Mouse (Mus musculus) stomach, embryonic 16.5 days (tissue): ENCODE data around the gene Eif4g2. TPM values are rescaled to one million over a fixed set of nuclear protein-coding genes. Genes with fewer than 3 reads are reported as not detected.

ENCODE experiments used
- ATAC-seq: fragments of 200-750 bp; cut with Nextera tagmentation; 2 replicates; pipeline ENCODE4 v1.8.0; 2017; ENCODE audit warnings: moderate number of reproducible peaks, moderate TSS enrichment; ENCODE audit not compliant: insufficient read depth, low FRiP score
- H3K27ac ChIP-seq: fragments of 300-500 bp; sonication (generic); 2 replicates; pipeline ENCODE4 v1.5.1; 2014; ENCODE audit warnings: low read length
- H3K27me3 ChIP-seq: fragments of 300-500 bp; sonication (generic); 2 replicates; pipeline ENCODE4 v1.6.1; 2014; ENCODE audit warnings: low read length, control low read depth, mixed read lengths; ENCODE audit not compliant: control insufficient read depth, insufficient read depth
- H3K36me3 ChIP-seq: fragments of 300-500 bp; sonication (generic); 2 replicates; pipeline ENCODE4 v1.6.1; 2014; ENCODE audit warnings: low read length; ENCODE audit not compliant: control insufficient read depth, insufficient read depth
- H3K4me1 ChIP-seq: fragments of 300-500 bp; sonication (generic); 2 replicates; pipeline ENCODE4 v1.6.1; 2014; ENCODE audit warnings: low read length, control low read depth, mixed read lengths; ENCODE audit not compliant: control insufficient read depth, insufficient read depth
- H3K4me2 ChIP-seq: fragments of 300-500 bp; sonication (generic); 2 replicates; pipeline ENCODE4 v1.6.1; 2014; ENCODE audit warnings: low read depth, low read length, mixed read lengths
- H3K4me3 ChIP-seq: fragments of 300-500 bp; sonication (generic); replicated peaks from 2 replicates; pipeline ENCODE4 v1.5.1; 2014; ENCODE audit warnings: mild to moderate bottlenecking, low read length
- H3K9ac ChIP-seq: fragments of 300-500 bp; sonication (generic); 2 replicates; pipeline ENCODE4 v1.6.1; 2014; ENCODE audit warnings: low read length
- H3K9me3 ChIP-seq: fragments of 300-500 bp; sonication (generic); replicated peaks from 2 replicates; pipeline ENCODE4 v1.6.1; 2016; ENCODE audit warnings: low read length, control low read depth; ENCODE audit not compliant: control insufficient read depth
- WGBS: fragments of 180-500 bp; shearing (Covaris S2); extraction: QIAGEN DNeasy Blood & Tissue Kit; methylation state at CpG from one replicate; pipeline ENCODE4 v1.1.7; 2014; 5-methylcytosine and 5-hydroxymethylcytosine counted together
- polyA plus RNA-seq: library from polyadenylated mRNA; unstranded; fragments of >200 nt; fragmentation: Nextera tagmentation; extraction: Ambion mirVana; gene quantifications from 2 replicates; pipeline ENCODE4 v1.2.1, GENCODE M21; 2015

Eif4g2 gene
- polyA plus RNA-seq, 1 experiment from 2014 or later, result 678 TPM

DNA sequence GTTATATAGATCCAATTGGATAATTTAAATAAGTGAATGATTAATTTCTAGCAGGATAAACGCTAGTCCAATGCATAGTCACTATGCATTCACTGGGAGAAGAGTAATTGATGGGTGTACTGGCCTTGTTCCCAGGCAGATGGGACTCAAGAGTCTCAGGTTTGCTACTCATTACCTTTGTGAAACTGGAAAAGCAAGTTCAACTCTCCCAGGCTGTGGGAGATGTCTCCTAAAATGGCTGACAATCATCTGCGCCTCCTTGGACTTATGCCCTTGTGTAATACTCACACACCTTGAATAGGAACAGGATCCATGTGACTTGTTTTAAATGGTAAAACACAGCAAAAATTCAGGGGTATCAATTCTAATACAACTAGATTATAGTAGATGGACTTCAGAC, 26.3 kb upstream of the Eif4g2 start:
- 0 out of 2 replicates have a peak, but pooled peaks cover 4% of the 10 kb centered on the region for H3K36me3 ChIP-seq
- no peak overlapping the region for H3K4me2 ChIP-seq
- no peak overlapping the region for H3K9ac ChIP-seq
- no peaks in the 10 kb centered on the region for H3K27me3 ChIP-seq
- H3K4me1 ChIP-seq, result no peaks in the 10 kb centered on the region
- 76% methylated on average over 2 of the region's 2 CpGs for WGBS
- no peak overlapping the region for H3K27ac ChIP-seq
- H3K4me3 ChIP-seq, result no peak overlapping the region
- ATAC-seq, result no peak
- no peaks in the 10 kb centered on the region for H3K9me3 ChIP-seq

- Histone ChIP-seq H3K9ac (no peak overlapping the region), H3K9me3 (no peaks in the 10 kb centered on the region), H3K27me3 (no peaks in the 10 kb centered on the region), H3K4me2 (no peak overlapping the region), H3K27ac (no peak overlapping the region), H3K4me1 (no peaks in the 10 kb centered on the region), H3K36me3 (no peaks in the 10 kb centered on the region), H3K4me3 (no peak overlapping the region)
- no peak for ATAC-seq
- WGBS, result 91% methylated on average over 1 of the region's 1 CpGs
These were observed 15.4 kb upstream of the Eif4g2 start for GRCm38 (mm10) chr7:111098196-111098595.

DNA sequence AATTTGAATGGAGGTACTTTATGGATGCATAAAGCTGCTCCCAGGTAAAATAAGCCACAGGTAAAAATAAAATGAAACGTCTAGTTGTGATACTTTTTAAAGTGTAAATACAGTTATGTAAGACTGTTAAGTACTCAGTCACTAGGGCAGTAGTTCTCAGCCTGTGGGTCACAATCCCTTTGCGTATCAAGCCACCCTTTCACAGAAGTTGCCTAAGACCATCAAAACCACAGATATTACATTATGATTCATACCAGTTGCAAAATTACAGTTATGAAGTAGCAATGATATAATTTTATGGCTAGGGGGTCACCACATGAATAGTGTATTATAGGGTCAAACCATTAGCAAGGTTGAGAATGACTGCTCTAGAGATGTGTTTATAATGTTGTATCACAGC, 12.3 kb upstream of the Eif4g2 start:
- H3K4me2 ChIP-seq, result no peak overlapping the region
- H3K4me1 ChIP-seq, result no peaks in the 10 kb centered on the region
- H3K27ac ChIP-seq, result no peak overlapping the region
- no peak overlapping the region for H3K4me3 ChIP-seq
- ATAC-seq, result no peak
- no peak overlapping the region for H3K9ac ChIP-seq
- WGBS, result 85% methylated on average over 2 of the region's 2 CpGs
- no peaks in the 10 kb centered on the region for H3K9me3 ChIP-seq
- no peaks in the 10 kb centered on the region for H3K36me3 ChIP-seq
- H3K27me3 ChIP-seq, result no peaks in the 10 kb centered on the region

DNA sequence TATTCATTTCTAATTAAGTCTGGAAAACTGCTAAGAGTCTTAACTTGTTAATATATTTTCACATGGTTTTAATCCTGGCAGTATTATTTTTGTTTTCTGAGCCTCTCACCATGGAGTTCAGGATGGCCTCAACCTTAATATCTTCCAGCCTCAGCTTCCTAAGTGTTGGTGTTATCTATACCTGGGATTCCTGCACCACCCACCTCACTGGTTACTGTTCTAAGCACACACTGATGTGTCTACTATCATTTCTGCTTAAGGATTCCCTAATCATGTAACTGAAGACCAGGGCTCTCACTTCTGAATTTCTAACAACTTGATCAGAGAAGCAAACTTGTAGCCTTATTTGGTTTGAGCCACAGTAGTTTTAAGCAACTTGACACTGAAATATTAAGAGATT, 2.3 kb upstream of the Eif4g2 start:
- Histone ChIP-seq H3K36me3 (peaks cover 5% of the 10 kb centered on the region; the same call in 1 of the 2 replicates), H3K4me2 (no peak overlapping the region), H3K27me3 (no peaks in the 10 kb centered on the region), H3K4me3 (no peak overlapping the region), H3K9me3 (no peaks in the 10 kb centered on the region), H3K9ac (no peak overlapping the region), H3K4me1 (peaks cover 11% of the 10 kb centered on the region), H3K27ac (no peak overlapping the region)
- ATAC-seq, result no peak

DNA sequence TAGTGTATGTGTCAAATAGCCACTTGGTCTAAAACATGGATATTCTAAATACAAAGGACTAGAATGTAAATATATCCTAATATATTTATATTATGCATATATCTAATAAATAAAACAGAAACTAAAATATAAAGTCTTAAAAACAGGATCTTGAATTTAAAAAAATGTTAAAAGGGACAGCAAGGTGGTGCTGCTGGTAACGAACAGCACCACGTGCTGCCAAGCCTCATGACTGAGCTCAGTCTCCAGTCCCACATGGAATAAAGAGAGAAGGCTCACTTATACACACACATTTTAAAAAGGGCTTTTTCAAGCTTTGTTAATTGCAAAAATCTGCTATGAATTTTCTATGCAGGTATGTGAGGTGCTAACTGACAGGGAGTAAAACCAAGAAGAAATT, 1.6 kb upstream of the Eif4g2 start:
- H3K4me2 ChIP-seq, result no peak overlapping the region
- 60% methylated on average over 2 of the region's 2 CpGs for WGBS
- no peak overlapping the region for H3K4me3 ChIP-seq

DNA sequence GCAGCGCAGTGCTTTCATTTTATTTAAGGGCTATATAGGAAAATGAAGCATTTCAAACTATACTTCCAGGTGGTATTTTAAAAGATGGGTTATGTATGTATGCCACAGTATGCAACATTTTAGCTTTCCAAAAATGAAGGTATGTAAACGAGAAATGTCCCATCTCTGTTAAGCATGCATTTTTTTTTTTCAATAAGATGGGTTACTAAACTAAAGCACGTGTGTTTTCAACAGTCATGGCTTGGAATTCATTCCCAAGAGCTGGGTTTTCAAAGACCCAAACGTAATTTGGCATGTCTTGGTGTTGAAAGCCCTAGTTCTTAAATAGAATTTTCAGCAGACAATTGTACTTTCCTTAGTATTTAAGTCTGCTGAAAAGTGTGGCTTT, 897 bp upstream of the Eif4g2 start:
- Histone ChIP-seq H3K4me1 (peaks cover 14% of the 10 kb centered on the region), H3K27me3 (no peaks in the 10 kb centered on the region), H3K36me3 (peaks cover 12% of the 10 kb centered on the region), H3K27ac (peak overlapping the region; percentile 100), H3K4me3 (peak overlapping the region; percentile 89), H3K4me2 (peak overlapping the region; percentile 74), H3K9ac (peak overlapping the region; percentile 86), H3K9me3 (no peaks in the 10 kb centered on the region)
- WGBS, result 8% methylated on average over 4 of the region's 4 CpGs
- no peak for ATAC-seq

More for the DNA sequence above, 1.6 kb upstream of the Eif4g2 start:
- Histone ChIP-seq H3K9ac (no peak overlapping the region), H3K9me3 (no peaks in the 10 kb centered on the region), H3K4me1 (peaks cover 14% of the 10 kb centered on the region), H3K27me3 (no peaks in the 10 kb centered on the region), H3K36me3 (peaks cover 10% of the 10 kb centered on the region), H3K27ac (no peak overlapping the region)
- ATAC-seq, result no peak

- peak; percentile 70 for ATAC-seq
- peaks cover 24% of the 10 kb centered on the region for H3K36me3 ChIP-seq
- no peaks in the 10 kb centered on the region for H3K27me3 ChIP-seq
- H3K4me3 ChIP-seq, result peak overlapping the region; percentile 89
- peaks cover 14% of the 10 kb centered on the region for H3K4me1 ChIP-seq
- H3K9me3 ChIP-seq, result no peaks in the 10 kb centered on the region
- WGBS, result under 1% methylated on average over 83 of the region's 83 CpGs
- H3K4me2 ChIP-seq, result peak overlapping the region; percentile 83
- peak overlapping the region; percentile 100 for H3K27ac ChIP-seq
- H3K9ac ChIP-seq, result peak overlapping the region; percentile 100
These were observed 598 bp downstream of the Eif4g2 start for GRCm38 (mm10) chr7:111082043-111082821.

DNA sequence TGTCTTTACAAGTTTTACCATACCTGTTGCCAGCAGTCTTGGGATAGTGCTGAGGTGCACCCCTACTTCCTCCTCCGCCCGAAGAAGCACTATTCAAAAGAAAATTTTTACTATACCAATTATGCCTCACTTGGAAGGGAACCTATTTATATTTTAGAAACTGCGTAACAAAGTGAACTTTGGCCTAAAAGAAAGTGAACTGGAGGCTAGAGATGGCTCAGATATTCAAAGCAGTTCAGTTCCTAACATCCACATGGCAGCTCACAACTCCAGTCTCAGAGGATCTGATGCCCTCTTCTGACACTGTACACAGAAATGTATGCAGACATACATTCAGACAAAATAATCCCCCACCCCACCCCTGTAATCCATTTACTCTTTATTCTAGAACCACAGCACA, 2.0 kb downstream of the Eif4g2 start:
- Histone ChIP-seq H3K36me3 (peaks cover 36% of the 10 kb centered on the region), H3K4me2 (peak overlapping the region; percentile 83), H3K9ac (peak overlapping the region; percentile 100), H3K27ac (peak overlapping the region; percentile 100; the same call in 1 of the 2 replicates), H3K9me3 (no peaks in the 10 kb centered on the region), H3K27me3 (no peaks in the 10 kb centered on the region), H3K4me1 (peaks cover 14% of the 10 kb centered on the region), H3K4me3 (peak overlapping the region; percentile 89)
- WGBS, result 70% methylated on average over 3 of the region's 3 CpGs
- no peak for ATAC-seq

- Histone ChIP-seq H3K4me2 (peak overlapping the region; percentile 83), H3K27ac (no peak overlapping the region), H3K27me3 (no peaks in the 10 kb centered on the region), H3K4me1 (peaks cover 14% of the 10 kb centered on the region), H3K36me3 (peaks cover 38% of the 10 kb centered on the region), H3K4me3 (no peak overlapping the region), H3K9me3 (no peaks in the 10 kb centered on the region), H3K9ac (0 out of 2 replicates have a peak overlapping the region, but pooled peaks have one; percentile 29)
- WGBS, result 83% methylated on average over 8 of the region's 8 CpGs
- no peak for ATAC-seq
These were observed 2.8 kb downstream of the Eif4g2 start for GRCm38 (mm10) chr7:111080026-111080425.
